Mouse (Mus musculus): Measurements from ENCODE around the gene Mutyh.
A peak's percentile ranks its signal among the peaks of the same experiment; 100 is the strongest.

Mutyh gene

DNA sequence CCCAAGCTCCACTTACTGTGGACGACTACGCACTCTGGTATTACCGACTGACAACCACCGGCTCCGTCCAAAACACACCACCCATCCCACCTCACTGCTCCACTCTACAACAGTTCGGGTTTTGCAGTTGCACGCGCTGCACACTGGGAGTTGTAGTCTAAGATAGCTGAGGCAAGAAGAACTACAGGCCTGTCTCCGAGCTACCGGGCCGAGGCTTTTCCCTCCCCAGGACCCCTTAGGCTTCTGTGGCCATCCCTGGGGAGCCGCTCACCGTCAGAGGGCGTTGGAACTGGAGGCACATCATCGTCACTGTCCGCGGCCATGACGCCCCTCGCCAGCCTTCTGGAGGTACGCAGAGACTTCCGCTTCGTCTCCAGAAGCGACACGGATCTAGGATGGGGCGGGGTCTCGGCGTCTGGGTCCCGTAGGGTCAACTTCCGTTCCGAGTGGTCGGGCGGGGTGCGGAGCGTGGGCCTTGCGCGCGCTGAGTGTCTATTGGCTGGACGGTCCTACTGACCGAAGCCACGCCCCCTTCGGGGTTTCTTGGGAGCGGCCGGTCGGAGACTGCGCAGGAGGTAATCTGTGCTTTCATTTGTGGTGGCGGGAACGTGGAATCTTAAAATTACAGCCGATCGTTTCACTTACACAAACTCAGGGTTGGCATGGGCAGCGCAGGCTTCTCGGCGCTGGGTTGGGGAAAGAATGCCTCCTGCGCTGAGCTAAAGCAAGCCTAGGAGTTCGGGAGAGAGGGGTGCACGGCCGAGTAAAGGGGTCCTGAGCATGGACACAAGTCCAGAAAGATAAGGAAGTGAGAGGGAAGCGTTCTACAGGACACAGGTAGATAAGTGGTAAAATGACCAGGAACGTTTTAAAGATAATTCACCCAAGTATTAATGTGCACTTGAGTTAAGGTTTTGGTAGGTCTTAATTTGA is at the start of gene Mutyh, which contains the start of gene Toe1:
TSS of gene Mutyh (plus strand) at position 527 of the 933 bp plus-strand sequence.
TSS of gene Toe1 (minus strand) at position 444 of the 933 bp plus-strand sequence.
- peak; percentile 81 to 86 for DNase-seq (ENCODE audit: low read depth in 1 of 2, low spot score in 2 of 2)

DNA sequence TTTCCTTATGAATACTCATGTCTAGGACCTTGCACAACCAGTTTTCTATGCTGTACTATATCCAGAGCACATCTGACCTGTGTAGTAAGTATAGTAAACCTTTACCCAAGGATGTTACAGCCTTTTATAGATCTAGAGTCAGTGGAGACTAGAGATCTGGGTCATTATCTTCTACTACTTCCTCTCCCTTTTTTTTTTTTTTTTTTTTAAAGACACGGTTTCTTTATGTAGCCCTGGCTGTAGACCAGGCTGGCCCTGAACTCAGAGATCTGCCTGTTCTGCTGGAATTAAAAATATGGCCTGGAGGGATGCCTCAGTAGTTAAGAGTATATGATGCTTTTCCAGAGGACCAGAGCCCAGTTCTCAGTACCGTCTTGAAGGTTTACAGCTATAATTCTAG is 45.6 kb upstream of the Mutyh start:
- no peak for DNase-seq (ENCODE audit: low read depth in 1 of 2, low spot score in 2 of 2)

DNA sequence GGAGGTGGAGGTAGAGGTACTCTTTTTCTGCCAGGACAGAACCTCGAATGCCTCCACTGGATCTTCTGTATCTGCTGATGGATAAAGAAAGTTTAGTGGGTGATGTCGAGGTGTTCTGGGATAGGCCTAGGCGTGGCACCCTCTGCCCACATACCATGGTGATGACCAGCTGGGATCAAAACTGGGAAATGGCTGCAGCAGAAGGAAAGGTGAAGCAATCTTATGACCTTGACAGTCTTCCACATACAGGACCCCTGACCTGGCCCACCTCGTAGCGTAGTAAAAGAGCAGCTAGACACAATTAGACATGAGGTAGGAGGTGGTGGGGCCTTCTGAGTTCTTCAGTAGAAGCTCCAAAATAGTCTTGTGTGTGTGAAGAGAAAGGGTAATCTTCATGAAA is 43.5 kb upstream of the Mutyh start:
- no peak for DNase-seq (ENCODE audit: low read depth in 1 of 2, low spot score in 2 of 2)

DNA sequence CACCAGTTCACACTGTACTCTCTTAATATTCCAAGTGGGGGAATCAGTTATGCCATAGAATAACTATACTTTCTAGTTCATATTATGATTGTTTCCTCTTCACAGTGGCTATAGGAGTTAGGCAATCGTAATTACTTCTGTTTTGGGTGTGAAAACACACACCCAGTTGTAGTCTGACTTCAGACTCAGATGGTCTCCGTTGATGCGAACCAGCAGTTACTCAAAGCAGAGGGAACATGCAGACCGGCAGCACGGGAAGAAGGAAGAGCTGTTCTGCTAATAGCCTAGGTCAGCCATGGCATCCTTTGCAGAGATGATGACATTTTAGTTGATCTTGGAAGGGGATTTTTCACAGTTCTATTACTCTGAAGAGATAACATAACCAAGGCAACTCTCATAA is 39.0 kb upstream of the Mutyh start:
- DNase-seq (ENCODE audit: low read depth in 1 of 2, low spot score in 2 of 2), result no peak

DNA sequence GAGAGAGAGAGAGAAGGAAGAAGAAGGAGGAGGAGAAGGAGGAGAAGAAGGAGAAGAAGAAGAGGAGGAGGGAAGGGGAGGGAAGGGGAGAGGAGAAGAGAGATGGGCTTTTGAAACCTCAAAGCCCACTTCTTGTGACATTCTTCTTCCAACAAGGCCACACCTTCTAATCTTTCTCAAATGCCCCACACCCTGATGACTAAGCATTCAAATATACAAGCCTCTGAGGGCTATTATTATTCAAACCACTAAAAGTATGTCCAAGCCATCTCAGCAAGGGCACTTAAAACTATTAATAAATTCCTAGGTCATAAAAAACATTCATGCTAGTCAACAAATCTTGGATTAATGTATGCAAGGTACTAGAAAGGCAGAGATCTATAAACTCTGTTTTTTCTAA is 38.5 kb upstream of the Mutyh start:
- DNase-seq (ENCODE audit: low read depth in 1 of 2, low spot score in 2 of 2), result no peak

DNA sequence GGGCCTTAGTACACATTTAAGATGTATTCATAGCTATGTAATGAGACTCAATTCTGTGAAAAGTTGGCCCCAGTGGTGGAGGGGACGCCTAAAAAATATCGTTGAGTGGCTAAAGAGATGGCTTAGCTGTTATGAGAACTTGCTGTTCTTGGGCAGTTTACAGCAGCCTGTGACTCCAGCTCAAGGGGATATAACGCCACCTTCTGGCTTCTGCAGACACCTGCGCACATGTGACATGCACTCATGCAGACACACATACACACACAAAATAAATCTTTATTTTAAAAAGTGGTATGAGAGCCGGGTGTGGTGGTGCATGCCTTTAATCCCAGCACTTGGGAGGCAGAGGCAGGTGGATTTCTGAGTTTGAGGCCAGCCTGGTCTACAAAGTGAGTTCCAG is 31.1 kb upstream of the Mutyh start:
- DNase-seq (ENCODE audit: low read depth in 1 of 2, low spot score in 2 of 2), result no peak

DNA sequence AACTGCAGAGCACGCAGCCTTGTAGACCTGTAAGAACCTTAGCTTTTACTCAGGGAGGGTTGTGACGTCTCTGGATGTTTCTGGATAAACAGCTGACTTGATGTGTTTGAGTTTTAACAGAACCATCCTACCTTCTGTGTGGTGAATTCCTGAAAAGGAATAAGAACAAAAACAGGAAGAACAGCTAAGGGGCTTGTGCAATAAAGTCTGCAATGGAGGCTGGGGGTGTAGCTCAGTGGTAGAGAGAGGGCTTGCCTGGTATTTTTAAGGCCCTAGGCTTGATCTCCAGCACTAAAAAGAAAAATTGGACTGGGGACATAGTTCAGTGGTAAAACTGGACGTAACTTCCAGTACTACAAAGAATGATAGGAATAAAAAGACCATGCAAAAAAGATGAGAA is 30.4 kb upstream of the Mutyh start:
- no peak for DNase-seq (ENCODE audit: low read depth in 1 of 2, low spot score in 2 of 2)

DNA sequence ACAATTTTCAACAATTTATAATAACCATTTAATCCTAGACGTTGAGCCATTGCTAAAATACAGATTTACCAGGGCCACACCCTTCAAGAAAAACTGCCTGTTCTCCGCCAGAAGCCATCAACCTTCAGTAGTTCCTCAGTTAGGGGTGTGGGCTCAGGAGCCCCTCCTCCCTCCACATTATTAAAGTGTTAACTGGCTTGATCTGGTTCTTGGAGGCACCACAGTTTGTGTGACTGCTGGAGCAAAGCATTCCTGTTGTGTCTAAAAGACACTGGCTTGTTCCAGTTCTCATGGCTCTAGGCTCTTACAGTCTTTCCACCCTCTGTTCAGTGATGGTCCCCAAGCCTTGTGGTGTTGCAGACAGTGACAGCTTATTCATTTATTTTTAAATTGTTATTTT is 27.0 kb upstream of the Mutyh start:
- DNase-seq (ENCODE audit: low read depth in 1 of 2, low spot score in 2 of 2), result no peak

DNA sequence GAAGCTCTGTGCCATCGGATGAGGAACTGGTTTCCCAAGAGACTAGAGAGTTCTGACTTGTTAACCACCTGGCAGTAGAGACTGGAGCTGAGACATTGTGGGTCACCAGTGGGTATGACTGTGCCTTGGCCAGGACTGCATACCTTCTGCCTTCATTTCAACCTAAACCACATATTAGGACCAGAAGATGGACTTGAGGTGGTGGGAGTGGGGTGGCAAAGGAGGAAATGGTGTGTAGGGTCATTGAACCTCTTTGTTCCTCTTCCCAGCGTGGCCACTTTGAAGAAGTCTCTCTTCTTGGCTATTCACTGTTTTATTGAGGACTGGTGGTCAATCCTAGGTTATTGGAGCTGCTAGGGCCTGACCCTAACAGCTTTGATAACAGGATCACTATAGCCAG is 26.2 kb upstream of the Mutyh start:
- DNase-seq (ENCODE audit: low read depth in 1 of 2, low spot score in 2 of 2), result no peak

DNA sequence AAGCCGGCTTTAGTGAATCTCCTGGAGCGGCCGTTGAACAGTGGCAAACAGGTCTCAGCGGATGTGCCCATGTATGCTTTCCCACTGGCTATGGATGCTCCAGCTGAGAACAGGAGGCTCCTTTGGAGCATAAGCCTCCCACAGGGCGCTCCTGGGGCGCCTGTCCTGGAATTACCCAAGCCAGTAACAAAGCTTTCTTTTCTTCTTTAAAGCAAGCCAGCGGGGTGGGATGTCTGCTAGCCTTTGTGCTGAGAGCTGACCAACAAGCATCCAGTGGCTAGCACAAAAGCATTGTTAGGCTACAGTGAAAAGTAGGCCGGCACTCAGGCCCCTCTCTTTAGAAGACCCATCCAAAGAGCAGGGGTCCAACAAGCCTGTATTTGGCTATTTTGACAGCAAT is 25.4 kb upstream of the Mutyh start:
- no peak for DNase-seq (ENCODE audit: low read depth in 1 of 2, low spot score in 2 of 2)

DNA sequence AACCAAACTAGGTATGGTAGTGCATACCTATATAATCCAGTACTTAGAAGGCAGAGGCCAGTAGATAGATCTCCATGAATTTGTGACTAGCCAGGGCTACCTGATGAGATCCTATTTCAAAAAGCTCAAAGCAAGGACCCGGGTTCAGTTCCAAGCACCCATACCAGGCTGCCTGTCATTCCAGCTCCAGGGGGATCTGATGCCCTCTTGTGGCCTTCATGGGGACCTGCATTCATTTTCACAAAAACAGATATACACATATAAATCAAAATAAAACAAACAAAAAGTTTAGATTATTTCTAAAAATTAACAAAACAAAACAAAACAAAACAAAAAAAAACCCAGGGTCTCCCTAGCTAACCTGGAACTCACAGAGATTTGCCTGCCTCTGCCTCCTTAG is 20.9 kb upstream of the Mutyh start:
- no peak for DNase-seq (ENCODE audit: low read depth in 1 of 2, low spot score in 2 of 2)

DNA sequence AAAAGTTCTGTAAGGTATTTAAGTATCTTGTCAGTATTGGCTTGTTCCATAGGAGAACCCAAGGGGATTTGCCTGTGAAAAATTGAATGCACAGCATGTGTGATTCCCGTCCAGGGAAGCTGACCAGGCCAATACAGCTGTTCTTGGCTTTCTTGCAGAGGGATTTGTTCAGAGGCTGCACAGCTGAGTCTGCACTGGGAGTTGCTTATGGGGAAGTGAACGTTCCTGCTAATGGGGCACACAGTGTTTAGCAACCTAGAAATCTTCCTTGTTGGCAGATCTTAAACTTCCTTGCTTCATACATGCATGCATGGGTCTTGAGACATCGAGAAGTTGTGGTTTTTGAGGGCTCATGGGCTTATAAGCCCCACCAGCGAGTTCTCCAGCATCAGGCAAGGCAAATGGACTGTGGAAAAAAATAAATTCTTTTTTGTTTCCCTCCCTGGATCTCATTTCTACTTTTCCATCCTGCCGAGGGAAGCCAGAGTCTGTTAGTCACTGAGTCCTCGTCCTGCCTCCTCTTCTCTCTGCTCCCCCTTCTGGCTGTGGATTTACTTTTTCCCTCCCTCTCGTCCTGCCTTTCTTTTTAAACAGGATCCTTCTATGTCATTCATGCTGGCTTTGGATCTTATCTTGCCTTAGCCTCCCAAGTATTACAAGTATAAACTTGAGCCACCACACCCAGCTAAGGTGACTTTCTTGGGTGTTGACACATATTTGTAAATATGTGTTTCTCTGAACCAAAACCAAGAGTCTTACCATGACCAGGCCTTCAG is 19.4 kb upstream of the Mutyh start:
- DNase-seq (ENCODE audit: low read depth in 1 of 2, low spot score in 2 of 2), result peak; percentile 20 to 56

DNA sequence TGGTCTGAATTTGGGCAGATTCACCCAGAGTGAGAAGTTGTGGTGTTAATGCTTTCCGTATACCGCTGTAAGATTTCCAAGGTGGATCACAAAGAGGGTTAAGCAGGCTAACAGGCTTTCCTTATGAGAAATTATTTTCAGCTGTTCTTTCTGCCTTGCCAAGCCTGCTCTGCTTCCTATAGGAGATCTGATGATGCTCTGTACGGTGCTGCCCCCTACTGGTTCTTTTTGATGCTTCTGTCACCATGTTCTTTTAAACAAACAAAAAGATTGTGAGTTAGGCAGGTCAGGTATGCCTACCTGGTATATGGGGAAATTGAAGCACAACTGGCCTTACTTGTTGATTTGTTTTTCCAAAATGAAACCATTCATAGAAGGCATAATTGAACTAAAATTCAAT is 18.6 kb upstream of the Mutyh start:
- DNase-seq (ENCODE audit: low read depth in 1 of 2, low spot score in 2 of 2), result peak; percentile 26 to 59

DNA sequence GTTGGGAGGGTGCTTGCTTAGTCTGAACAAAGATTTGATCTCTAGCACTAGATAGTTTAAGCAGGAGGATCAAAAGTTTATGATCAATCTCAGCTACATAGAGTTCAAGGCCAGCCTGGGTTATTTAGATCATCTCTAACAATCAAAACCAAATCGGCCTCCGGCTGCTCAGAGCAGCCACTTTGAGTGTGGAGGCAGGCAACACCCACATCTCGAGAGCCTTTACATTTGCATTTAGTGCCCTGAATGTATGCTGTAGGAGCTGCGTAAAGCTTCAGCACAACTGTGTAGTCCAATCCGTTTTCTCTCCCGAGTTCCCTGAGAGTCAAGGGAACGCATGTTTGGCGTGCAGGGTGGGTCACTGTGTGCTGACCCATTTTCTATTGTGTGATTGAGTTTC is 15.1 kb upstream of the Mutyh start:
- no peak for DNase-seq (ENCODE audit: low read depth in 1 of 2, low spot score in 2 of 2)

DNA sequence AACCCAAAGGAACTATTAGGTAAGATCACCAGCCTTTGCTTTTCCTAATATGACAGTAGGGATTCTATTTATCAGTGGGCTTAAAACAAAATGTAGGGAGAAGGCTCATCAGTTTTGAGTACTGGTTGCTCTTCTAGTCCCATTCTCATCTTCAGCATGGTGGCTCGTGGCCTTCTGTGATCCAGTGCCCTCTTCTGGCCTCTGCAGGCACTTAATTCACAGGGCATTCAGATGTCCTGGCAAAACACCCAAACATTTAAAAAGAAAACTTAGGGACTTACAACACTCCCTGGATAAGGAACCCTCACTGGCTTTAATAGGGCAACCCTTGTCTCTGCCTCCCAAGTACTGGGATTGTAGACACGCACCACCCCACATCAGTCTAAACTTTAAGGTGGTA is 13.2 kb upstream of the Mutyh start:
- no peak for DNase-seq (ENCODE audit: low read depth in 1 of 2, low spot score in 2 of 2)

DNA sequence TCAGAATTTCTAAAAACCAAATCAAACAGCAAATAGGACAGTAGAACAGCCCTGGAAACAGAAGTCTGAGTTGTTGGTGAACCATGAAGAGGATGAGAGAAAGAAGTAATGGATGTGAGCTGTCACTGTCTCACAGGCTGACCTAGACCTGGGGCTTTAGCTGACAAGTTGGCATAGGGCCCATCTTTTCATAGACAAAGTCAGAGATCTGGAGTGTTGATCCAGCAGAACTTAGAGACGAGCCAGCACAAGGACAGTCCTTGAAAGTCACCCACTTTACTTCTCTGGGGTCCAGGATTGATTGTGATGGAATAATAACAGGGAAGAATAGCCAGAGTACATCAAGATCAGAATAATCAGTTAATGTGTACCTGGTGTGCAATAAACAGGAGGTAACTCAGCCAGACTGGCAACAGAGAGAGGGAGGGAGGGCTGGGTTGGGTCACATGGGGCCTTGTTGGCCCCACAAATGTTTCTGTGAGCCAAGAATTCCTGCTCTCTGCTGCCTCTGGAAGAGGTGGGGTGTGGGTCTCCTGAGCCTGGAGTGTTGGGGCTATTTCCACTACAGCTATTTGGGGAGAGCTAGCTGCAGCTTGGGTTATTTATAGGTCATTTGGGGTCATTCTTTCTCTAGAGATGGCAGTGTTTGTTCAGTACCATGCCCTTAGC is 10.9 kb upstream of the Mutyh start:
- no peak for DNase-seq (ENCODE audit: low read depth in 1 of 2, low spot score in 2 of 2)

DNA sequence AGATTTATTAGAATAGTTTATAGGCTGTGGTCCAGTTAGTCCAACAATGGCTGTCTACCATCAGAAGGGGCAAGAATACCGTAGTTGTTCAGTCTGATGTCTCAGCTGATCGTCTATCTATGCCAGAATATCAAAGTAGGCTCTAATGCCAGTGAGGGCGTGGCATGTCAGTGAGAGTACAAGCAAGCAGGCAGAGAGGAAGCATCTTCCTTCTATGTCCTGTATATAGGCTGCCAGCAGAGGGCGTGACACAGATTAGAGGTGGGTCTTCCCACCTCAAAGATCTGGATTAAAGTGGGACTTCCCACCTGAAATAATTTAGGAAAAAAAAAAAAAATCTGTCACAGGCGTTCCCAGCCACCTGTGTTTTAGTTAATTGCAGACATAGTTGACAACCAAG is 7.6 kb upstream of the Mutyh start:
- DNase-seq (ENCODE audit: low read depth in 1 of 2, low spot score in 2 of 2), result no peak

DNA sequence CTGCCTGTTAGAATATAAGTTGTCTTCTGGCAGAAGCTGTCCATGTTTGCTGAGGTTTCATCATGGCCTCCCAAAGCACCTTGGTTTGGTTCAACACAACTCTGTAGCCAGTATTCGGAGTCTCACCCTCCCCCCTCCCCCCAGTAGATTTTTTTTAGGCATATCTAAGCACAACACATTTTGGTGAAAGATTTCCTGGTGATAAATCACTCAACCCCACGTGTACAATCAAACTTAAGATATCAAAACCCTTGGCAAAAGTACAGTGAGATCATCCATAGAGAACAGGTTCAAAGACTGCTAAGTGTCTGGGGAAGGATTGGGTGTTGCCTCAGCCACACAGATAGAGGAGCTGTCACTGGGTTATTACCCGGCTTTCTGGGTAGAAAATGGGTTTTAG is 3.5 kb downstream of the Mutyh start:
- no peak for DNase-seq (ENCODE audit: low read depth in 1 of 2, low spot score in 2 of 2)

DNA sequence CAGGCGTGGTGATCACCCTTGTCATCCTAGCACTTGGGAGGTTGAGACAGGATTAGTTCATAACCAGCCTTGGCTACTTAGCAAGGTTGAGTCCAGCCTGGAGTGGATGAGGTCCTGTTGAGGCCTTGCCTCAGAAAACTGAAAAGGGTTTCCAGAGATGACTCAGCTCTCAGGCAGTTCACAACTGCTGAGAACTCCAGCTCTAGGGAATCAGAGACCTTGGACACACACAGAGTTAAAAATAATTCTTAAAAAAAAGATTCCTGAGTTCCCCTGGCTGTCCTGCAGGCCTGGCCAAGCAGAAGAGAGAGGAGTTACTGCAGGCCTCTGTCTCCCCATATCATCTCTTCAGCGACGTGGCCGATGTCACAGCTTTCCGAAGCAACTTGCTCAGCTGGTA is 7.8 kb downstream of the Mutyh start:
- no peak for DNase-seq (ENCODE audit: low read depth in 1 of 2, low spot score in 2 of 2)

DNA sequence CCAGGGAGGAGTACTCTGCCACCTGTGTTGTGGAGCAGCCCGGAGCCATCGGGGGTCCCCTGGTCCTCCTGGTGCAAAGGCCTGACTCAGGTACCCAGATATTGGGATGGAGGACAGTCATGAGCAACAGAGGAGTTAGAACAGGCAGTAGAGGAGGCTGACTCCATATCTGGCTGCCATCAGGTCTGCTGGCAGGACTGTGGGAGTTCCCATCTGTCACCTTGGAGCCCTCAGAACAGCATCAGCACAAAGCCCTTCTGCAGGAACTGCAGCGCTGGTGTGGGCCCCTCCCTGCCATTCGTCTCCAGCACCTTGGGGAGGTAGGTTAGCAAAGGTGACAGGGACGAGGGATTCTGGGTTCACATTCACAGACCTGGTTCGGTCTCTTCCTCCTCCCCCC is 10.0 kb downstream of the Mutyh start:
- DNase-seq (ENCODE audit: low read depth in 1 of 2, low spot score in 2 of 2), result no peak

DNA sequence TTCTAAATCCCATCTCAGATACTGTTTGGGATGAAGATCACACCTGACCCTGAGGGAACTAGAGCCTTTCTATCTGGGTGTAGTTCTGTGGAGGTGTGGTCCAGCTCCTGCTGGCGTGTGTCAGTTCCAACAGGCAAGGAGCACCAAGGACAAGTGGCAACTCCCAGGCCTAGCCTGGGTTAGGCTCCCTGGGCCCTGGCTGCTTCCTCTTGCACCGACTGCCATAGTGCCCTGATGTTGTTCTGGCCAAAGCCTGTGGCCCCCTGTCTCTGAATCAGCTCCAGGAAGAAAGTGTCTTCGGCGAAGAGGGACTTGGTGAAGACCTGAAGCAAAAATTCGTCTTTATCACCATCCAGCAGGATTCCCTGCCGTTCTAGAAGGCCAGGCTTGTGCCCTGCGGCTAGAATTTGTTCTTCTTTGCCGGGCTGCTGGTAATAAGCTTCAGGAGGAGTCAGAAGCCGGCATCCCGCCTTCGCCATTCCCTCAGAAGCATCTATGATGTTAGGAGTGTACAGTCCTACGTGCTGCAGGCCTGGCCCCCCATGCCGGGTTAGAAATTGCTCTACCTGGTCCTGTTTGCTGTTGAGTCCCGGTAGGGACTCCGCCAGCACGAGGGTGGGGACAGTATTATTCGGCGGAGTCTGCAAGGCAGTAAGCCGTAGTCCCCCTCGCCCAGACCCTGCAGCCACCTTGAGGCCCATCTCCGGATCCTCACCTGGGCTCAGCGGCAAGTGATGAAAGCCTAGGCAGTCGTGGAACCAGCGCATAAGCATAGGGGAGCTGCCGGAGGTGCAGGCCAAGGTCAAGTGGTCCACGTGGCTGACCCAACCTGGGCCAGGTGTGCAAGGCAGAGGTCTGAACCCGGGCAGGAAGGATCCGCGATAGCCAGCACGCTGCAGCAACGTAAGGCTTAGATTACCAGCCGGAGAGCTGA is 12.7 kb downstream of the Mutyh start:
- DNase-seq (ENCODE audit: low read depth in 1 of 2, low spot score in 2 of 2), result no peak
